Mouse (Mus musculus) hindbrain, embryonic 16.5 days (tissue): Measurements from ENCODE around the gene Pkp4. TPM values are rescaled to one million over a fixed set of nuclear protein-coding genes. Genes with fewer than 3 reads are reported as not detected.

Experiments
- ATAC-seq: fragments of 200-750 bp; cut with Nextera tagmentation; 2 replicates; pipeline ENCODE4 v1.8.0; 2017; ENCODE audit warnings: moderate TSS enrichment, moderate library complexity
- H3K27ac ChIP-seq: fragments of 300-500 bp; sonication (generic); 2 replicates; pipeline ENCODE4 v1.5.1; 2014; ENCODE audit warnings: low read depth, mild to moderate bottlenecking, control low read depth, low read length, moderate library complexity
- H3K27me3 ChIP-seq: fragments of 300-500 bp; sonication (generic); replicated peaks from 2 replicates; pipeline ENCODE4 v1.6.1; 2014; ENCODE audit warnings: low read length; ENCODE audit not compliant: control insufficient read depth, insufficient read depth
- H3K36me3 ChIP-seq: fragments of 300-500 bp; sonication (generic); 2 replicates; pipeline ENCODE4 v1.6.1; 2014; ENCODE audit warnings: mild to moderate bottlenecking, low read length, moderate library complexity, mixed read lengths; ENCODE audit not compliant: control insufficient read depth, insufficient read depth
- H3K4me1 ChIP-seq: fragments of 300-500 bp; sonication (generic); 2 replicates; pipeline ENCODE4 v1.6.1; 2014; ENCODE audit warnings: low read depth, low read length; ENCODE audit not compliant: control insufficient read depth, insufficient read depth
- H3K4me2 ChIP-seq: fragments of 300-500 bp; sonication (generic); 2 replicates; pipeline ENCODE4 v1.6.1; 2014; ENCODE audit warnings: mild to moderate bottlenecking, low read length, control low read depth, moderate library complexity
- H3K4me3 ChIP-seq: fragments of 300-500 bp; sonication (generic); 2 replicates; pipeline ENCODE4 v1.5.1; 2014; ENCODE audit warnings: mild to moderate bottlenecking, low read length, control low read depth, moderate library complexity
- H3K9ac ChIP-seq: fragments of 300-500 bp; sonication (generic); 2 replicates; pipeline ENCODE4 v1.6.1; 2014; ENCODE audit warnings: low read depth, mild to moderate bottlenecking, control low read depth, low read length, moderate library complexity
- H3K9me3 ChIP-seq: fragments of 300-500 bp; sonication (generic); 2 replicates; pipeline ENCODE4 v1.6.1; 2014; ENCODE audit warnings: mild to moderate bottlenecking, low read length, moderate library complexity; ENCODE audit not compliant: control insufficient read depth
- WGBS: fragments of 180-500 bp; shearing (Covaris S2); extraction: QIAGEN DNeasy Blood & Tissue Kit; methylation state at CpG from one replicate; pipeline ENCODE4 v1.1.7; 2014; 5-methylcytosine and 5-hydroxymethylcytosine counted together
- polyA plus RNA-seq: library from polyadenylated mRNA; unstranded; fragments of >200 nt; fragmentation: Nextera tagmentation; extraction: Ambion mirVana; gene quantifications from 2 replicates; pipeline ENCODE4 v1.2.1, GENCODE M21; 2015

The Pkp4 gene
- polyA plus RNA-seq, 1 experiment from 2014 or later, result 29.2 TPM

- H3K4me2 ChIP-seq, result no peak overlapping the region
- no peak overlapping the region for H3K27ac ChIP-seq
- 76% methylated on average over 10 of the region's 10 CpGs for WGBS
- peak; percentile 22; the same call in 1 of the 2 replicates for ATAC-seq
- no peak overlapping the region for H3K9ac ChIP-seq
- no peaks in the 10 kb centered on the region for H3K36me3 ChIP-seq
- H3K27me3 ChIP-seq, result no peaks in the 10 kb centered on the region
- H3K4me3 ChIP-seq, result no peak overlapping the region
- no peaks in the 10 kb centered on the region for H3K4me1 ChIP-seq
- no peaks in the 10 kb centered on the region for H3K9me3 ChIP-seq
Observed at GRCm38 (mm10) chr2:59242117-59242516, 81.5 kb downstream of the Pkp4 start.

- H3K4me1 ChIP-seq, result no peaks in the 10 kb centered on the region
- WGBS, result 97% methylated on average over 12 of the region's 12 CpGs
- no peak overlapping the region for H3K4me2 ChIP-seq
Observed at GRCm38 (mm10) chr2:59244273-59245097, 83.8 kb downstream of the Pkp4 start.

DNA sequence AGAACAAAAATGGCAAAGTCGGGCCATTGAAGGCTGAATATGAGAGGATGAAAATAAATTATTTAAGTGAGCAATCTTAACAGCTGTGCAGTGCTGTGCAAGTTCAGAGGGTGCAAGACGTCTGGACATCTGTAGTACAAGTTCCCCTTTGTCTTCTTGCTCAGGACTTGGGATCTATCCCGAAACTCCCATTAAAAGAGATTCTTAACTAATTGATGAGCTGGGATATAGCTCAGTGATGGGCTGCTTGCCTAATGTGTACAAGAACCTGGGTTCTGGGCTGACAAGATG, 84.4 kb downstream of the Pkp4 start:
- Histone ChIP-seq H3K4me2 (no peak overlapping the region), H3K4me1 (no peaks in the 10 kb centered on the region), H3K36me3 (no peaks in the 10 kb centered on the region), H3K27me3 (no peaks in the 10 kb centered on the region), H3K9ac (no peak overlapping the region), H3K9me3 (no peaks in the 10 kb centered on the region), H3K4me3 (no peak overlapping the region), H3K27ac (no peak overlapping the region)
- WGBS, result 83% methylated on average over 3 of the region's 3 CpGs
- no peak for ATAC-seq

More at GRCm38 (mm10) chr2:59244273-59245097, 83.8 kb downstream of the Pkp4 start:
- no peaks in the 10 kb centered on the region for H3K9me3 ChIP-seq
- no peak overlapping the region for H3K4me3 ChIP-seq
- no peak overlapping the region for H3K9ac ChIP-seq
- no peaks in the 10 kb centered on the region for H3K27me3 ChIP-seq
- no peak overlapping the region for H3K27ac ChIP-seq
- ATAC-seq, result no peak
- H3K36me3 ChIP-seq, result no peaks in the 10 kb centered on the region

DNA sequence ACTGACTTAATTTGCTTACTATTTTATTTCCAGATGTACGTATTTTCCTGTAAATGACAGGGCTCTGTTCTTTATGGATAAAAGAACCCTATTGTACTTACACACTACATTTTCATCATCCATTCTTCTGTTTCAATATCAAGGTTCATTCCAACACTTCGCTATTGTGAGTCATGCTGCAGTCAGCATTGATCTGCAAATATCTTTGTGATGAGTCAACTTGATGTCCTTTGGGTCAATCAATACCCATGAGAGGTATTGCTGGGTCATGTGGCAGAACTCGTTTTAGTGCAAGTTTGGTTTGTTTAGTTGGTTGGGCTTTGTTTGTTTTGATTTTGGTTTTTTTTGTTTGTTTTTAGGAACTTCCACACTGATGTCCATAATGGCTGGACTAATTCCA, 88.2 kb downstream of the Pkp4 start:
- Histone ChIP-seq H3K4me3 (no peak overlapping the region), H3K9me3 (no peaks in the 10 kb centered on the region), H3K36me3 (no peaks in the 10 kb centered on the region), H3K4me1 (no peaks in the 10 kb centered on the region), H3K27ac (no peak overlapping the region), H3K27me3 (no peaks in the 10 kb centered on the region), H3K4me2 (no peak overlapping the region), H3K9ac (no peak overlapping the region)
- no peak for ATAC-seq
- WGBS, result 89% methylated on average over 3 of the region's 3 CpGs

DNA sequence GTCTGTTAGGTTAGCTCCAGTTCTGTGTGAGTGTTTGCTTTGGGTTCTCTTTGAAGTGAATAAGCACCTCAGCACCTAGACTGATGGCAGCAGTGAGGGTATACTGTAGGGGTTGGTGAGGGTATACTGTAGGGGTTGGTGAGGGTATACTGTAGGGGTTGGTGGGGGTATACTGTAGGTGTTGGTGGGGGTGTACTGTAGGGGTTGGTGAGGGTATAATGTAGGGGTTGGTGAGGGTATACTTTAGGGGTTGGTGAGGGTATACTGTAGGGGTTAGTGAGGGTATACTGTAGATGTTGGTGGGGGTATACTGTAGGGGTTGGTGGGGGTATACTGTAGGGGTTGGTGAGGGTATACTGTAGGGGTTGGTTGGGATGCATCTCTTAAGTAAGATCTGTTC, 92.2 kb downstream of the Pkp4 start:
- ATAC-seq, result no peak
- no peaks in the 10 kb centered on the region for H3K27me3 ChIP-seq

DNA sequence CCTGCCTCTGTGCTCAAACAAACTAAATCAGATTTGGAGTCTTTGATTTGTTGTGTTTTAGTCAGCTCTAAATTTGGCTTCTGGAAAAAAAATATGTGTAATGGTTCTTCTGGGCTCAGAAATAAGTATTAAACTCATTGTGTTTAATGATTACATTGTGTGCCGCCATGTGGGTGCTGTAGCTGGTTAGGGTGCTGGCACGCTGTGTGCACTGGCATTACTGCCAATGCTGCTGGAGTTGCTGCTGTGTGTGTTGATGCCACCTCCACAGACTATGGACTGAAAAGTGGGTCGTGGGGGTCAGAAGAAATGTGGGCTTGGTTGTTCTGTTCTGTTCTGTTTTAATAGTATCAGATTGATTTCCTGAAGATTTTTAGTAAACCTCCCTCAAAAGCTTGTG, 92.8 kb downstream of the Pkp4 start:
- Histone ChIP-seq H3K27me3 (no peaks in the 10 kb centered on the region), H3K9me3 (no peaks in the 10 kb centered on the region), H3K4me3 (no peak overlapping the region), H3K36me3 (no peaks in the 10 kb centered on the region), H3K27ac (no peak overlapping the region), H3K4me1 (no peaks in the 10 kb centered on the region), H3K4me2 (no peak overlapping the region), H3K9ac (no peak overlapping the region)
- no peak for ATAC-seq
- 81% methylated on average over 3 of the region's 3 CpGs for WGBS

More for the DNA sequence above, 92.2 kb downstream of the Pkp4 start:
- no peaks in the 10 kb centered on the region for H3K4me1 ChIP-seq
- H3K36me3 ChIP-seq, result no peaks in the 10 kb centered on the region
- no peak overlapping the region for H3K9ac ChIP-seq
- H3K4me2 ChIP-seq, result no peak overlapping the region
- H3K4me3 ChIP-seq, result no peak overlapping the region
- no peaks in the 10 kb centered on the region for H3K9me3 ChIP-seq
- H3K27ac ChIP-seq, result no peak overlapping the region

DNA sequence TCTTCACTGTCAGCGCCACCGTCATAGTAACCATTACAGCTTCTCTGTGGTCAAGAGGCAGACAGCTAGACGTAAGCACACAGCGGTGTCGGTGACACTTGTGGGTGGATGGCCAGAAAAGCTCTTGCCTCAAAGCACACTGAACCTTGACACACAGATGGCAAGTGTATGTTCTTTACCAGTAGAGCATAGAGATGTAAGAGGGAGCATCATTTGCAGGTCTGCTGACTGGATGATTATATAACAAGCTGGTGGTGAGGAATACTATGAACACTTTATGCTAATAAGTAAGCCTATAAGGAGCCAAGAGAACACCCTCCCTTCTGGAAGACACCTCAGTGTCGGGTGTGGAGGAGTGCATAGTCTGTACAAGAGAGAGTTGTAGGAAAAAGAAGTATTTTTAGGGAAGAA, 98.2 kb downstream of the Pkp4 start:
- Histone ChIP-seq H3K4me1 (no peaks in the 10 kb centered on the region), H3K4me2 (no peak overlapping the region), H3K27me3 (no peaks in the 10 kb centered on the region), H3K9ac (no peak overlapping the region), H3K36me3 (no peaks in the 10 kb centered on the region), H3K27ac (no peak overlapping the region), H3K9me3 (no peaks in the 10 kb centered on the region), H3K4me3 (no peak overlapping the region)
- ATAC-seq, result peak; percentile 43
- 67% methylated on average over 6 of the region's 6 CpGs for WGBS

GRCm38 (mm10) chr2:59259346-59259745, 98.7 kb downstream of the Pkp4 start:
- H3K4me3 ChIP-seq, result no peak overlapping the region
- WGBS, result 84% methylated on average over 6 of the region's 6 CpGs
- peak; percentile 2; the same call in 1 of the 2 replicates for ATAC-seq
- H3K9me3 ChIP-seq, result no peaks in the 10 kb centered on the region
- no peaks in the 10 kb centered on the region for H3K27me3 ChIP-seq
- no peak overlapping the region for H3K9ac ChIP-seq
- H3K4me2 ChIP-seq, result no peak overlapping the region
- H3K27ac ChIP-seq, result no peak overlapping the region
- H3K36me3 ChIP-seq, result no peaks in the 10 kb centered on the region
- no peaks in the 10 kb centered on the region for H3K4me1 ChIP-seq

DNA sequence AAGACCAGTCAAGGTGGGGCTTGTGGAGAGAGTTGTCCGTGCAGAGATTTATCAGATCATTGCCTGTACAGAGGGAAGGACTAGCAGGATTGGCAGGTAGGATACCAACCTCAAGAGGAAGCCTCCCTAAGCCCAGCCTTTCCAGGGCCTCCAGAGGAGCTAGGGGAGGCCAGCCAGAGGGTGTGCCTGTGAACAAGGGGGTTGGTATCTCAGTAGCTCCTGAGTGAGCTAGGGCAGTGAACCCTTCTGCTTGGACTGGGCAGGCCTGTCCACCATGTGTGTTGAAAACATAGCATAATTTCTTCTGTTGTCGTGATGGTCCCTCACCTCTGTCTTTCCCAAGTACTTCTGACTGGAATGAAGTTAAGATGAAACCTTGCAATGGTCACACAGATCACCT, 100.6 kb downstream of the Pkp4 start:
- no peak for ATAC-seq
- H3K4me1 ChIP-seq, result no peaks in the 10 kb centered on the region
- no peak overlapping the region for H3K9ac ChIP-seq
- no peaks in the 10 kb centered on the region for H3K36me3 ChIP-seq
- H3K27me3 ChIP-seq, result no peaks in the 10 kb centered on the region
- no peak overlapping the region for H3K4me3 ChIP-seq
- H3K9me3 ChIP-seq, result no peaks in the 10 kb centered on the region
- WGBS, result 100% methylated on average over 2 of the region's 2 CpGs
- H3K27ac ChIP-seq, result no peak overlapping the region
- H3K4me2 ChIP-seq, result no peak overlapping the region
